Mouse (Mus musculus) fat pad, adult 2 months (tissue): ENCODE data around the gene Flvcr2.

ENCODE experiments used
- DNase-seq: peaks from one replicate; pipeline ENCODE4 v3.0.0-alpha.2; 2011; ENCODE audit warnings: low read depth, low spot score; ENCODE audit errors: extremely low read depth

Gene Flvcr2

GRCm38 (mm10) chr12:85792821-85793346 is 46.5 kb downstream of the Flvcr2 start:
- no peak for DNase-seq

- no peak for DNase-seq
Measured at GRCm38 (mm10) chr12:85794094-85794493, 47.8 kb downstream of the Flvcr2 start.

GRCm38 (mm10) chr12:85795551-85795950 is 49.2 kb downstream of the Flvcr2 start:
- DNase-seq, result no peak

- no peak for DNase-seq
Measured at GRCm38 (mm10) chr12:85800031-85800430, 53.7 kb downstream of the Flvcr2 start.

GRCm38 (mm10) chr12:85809726-85810125 is 63.4 kb downstream of the Flvcr2 start:
- DNase-seq, result no peak

- no peak for DNase-seq
Measured at GRCm38 (mm10) chr12:85810959-85811358, 64.6 kb downstream of the Flvcr2 start.

- DNase-seq, result no peak
Measured at GRCm38 (mm10) chr12:85811676-85812075, 65.3 kb downstream of the Flvcr2 start.

- no peak for DNase-seq
Measured at GRCm38 (mm10) chr12:85813599-85813998, 67.3 kb downstream of the Flvcr2 start.

- DNase-seq, result no peak
Measured at GRCm38 (mm10) chr12:85822051-85822450, 75.7 kb downstream of the Flvcr2 start.

GRCm38 (mm10) chr12:85824438-85825264 is 78.3 kb downstream of the Flvcr2 start, which contains the start of the genes Erg28 and Ttll5:
TSS of gene Erg28 (minus strand) at chr12:85824550.
TSS of gene Ttll5 (plus strand) at chr12:85824659.
- peak; percentile 70 for DNase-seq

- no peak for DNase-seq
Measured at GRCm38 (mm10) chr12:85825361-85825760, 79.0 kb downstream of the Flvcr2 start.

- no peak for DNase-seq
Measured at GRCm38 (mm10) chr12:85825822-85826221, 79.5 kb downstream of the Flvcr2 start.

- no peak for DNase-seq
Measured at GRCm38 (mm10) chr12:85828856-85829255, 82.5 kb downstream of the Flvcr2 start.

GRCm38 (mm10) chr12:85829866-85830265 is 83.5 kb downstream of the Flvcr2 start:
- DNase-seq, result no peak

GRCm38 (mm10) chr12:85830691-85831090 is 84.4 kb downstream of the Flvcr2 start:
- no peak for DNase-seq

GRCm38 (mm10) chr12:85834543-85834942 is 88.2 kb downstream of the Flvcr2 start:
- no peak for DNase-seq

GRCm38 (mm10) chr12:85837765-85838164 is 91.4 kb downstream of the Flvcr2 start:
- no peak for DNase-seq

GRCm38 (mm10) chr12:85839371-85840000 is 93.1 kb downstream of the Flvcr2 start:
- DNase-seq, result no peak

- DNase-seq, result no peak
Measured at GRCm38 (mm10) chr12:85848164-85848958, 102.0 kb downstream of the Flvcr2 start.

GRCm38 (mm10) chr12:85850661-85851060 is 104.3 kb downstream of the Flvcr2 start:
- DNase-seq, result no peak

- no peak for DNase-seq
Measured at GRCm38 (mm10) chr12:85853836-85854235, 107.5 kb downstream of the Flvcr2 start.
